Mouse (Mus musculus) naive thymus-derived CD4-positive, alpha-beta T cell, adult 2 months (primary cell): ENCODE measurements around the gene Sae1.
"Not testable (repeated sequence)": the region's sequence is repeated elsewhere in the genome, so short reads cannot be mapped to it uniquely, and the experiment has no call there.

ENCODE experiments used
- DNase-seq: peaks from one replicate; pipeline ENCODE4 v3.0.0-alpha.2; 2011; ENCODE audit warnings: low read depth

Sae1 gene

GRCm38 (mm10) chr7:16402968-16403948 is 15.7 kb upstream of the Sae1 start:
- DNase-seq: peak; percentile 55

DNA sequence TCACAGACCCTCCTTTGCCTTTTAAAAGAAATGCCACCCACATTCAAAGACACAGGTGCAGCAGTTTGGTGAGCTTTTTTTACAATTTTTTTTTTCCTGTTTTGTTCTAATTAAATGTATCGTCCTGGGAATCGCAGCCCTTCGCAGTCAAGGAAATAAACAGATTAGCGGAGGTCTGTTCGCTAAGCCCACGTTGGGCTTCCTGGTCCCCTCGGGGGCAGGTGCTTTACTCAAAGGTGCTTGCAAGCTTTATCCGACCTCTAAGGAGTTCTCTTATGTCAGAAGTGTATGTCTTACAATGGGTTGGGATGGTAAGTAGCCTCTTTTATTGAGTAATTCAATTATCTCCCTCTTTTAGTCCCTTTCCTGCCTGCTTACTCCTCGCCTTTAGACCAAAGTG is 14.8 kb upstream of the Sae1 start:
- DNase-seq: peak; percentile 38

GRCm38 (mm10) chr7:16401991-16402431 is 14.4 kb upstream of the Sae1 start:
- DNase-seq: peak; percentile 57

DNA sequence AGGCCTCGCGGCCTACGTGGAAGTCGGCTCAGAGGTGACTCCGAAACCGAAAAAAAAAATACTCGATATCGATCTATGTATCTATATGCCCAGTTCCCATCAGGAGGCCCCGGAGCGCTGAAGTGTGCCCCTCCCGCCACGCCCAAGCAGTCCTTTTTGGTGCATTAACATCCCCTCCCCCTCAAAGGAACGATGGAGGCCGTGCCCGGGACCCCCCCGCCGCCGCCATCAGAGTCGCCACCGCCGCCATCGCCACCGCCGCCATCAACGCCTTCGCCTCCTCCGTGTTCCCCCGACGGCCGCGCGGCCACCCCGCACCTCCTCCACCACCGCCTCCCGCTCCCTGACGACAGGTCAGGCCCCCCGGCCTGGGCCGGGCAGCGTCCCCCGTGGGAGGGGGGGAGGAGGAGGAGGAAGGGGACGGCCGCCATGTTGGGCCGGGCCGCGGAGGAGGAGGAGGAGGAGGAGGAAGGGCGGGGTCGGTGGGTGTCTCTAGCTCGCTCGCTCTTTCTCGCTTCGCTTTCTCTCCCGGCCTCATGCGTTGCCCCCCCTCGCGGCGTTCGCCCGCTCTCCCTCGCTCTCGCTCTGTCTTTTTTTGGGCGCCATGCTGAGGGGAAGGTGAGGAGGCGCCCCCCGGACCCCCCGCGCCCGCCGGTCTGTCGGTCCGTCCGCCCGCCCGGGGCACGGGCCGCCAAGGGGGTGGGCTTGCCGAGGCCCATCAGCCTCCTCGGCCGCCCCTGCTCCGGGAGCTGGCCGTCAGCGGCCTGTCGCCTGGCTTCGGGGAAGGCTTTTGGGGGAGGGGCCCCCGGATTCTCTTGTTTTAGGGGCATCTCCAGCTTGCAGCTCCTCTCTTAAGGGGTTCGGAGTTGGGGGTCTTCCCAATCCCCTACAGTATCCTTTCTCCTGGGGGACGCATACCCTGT is 13.3 kb upstream of the Sae1 start, which contains the start of gene Zc3h4:
Gene Zc3h4, plus strand, starts transcription at position 222 of the 923 bp plus-strand sequence.
- peak; percentile 92 for DNase-seq

DNA sequence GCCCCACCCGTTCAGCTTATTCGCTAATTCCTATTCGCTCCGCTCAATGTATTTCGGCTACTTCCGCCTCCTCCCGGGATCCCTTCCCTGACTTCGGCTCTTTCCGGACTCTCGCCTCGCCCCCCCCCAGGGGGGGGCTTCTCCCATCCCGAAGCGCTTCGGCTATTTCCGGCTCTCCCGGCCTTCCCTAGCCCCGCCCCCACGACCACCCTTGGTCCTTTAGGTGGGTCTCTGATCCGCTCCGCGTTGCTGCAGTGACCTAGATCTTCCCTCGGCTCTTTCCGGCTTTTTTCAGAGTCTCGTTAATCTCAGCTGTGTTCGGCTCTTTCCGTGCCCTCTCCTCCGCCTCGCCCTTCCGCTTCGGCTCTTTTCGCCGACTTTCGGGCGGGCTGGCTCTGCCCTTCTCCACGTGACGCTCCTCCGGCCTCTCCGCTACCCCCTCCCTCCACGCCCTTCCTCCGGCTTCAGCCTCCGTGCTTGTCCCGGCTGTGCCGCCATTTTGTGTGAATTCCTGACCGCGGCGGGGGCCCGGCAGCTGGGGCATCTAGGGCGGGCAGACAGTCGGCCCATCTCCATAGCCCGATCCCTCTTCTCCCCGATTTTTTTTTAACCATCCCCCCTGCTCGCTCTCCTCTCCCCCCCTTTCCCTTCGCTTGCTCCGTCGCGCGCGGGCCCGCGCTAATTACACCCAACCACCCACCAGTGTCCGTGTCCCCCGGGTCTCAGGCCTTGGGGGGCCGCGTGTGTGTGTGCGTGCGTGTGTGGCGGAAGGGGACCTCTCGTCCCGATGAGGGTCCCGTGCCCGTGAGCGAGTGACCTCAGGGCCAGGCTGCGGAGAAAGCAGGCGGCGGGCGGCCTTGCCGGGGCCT is 12.4 kb upstream of the Sae1 start:
- DNase-seq: peak; percentile 99

DNA sequence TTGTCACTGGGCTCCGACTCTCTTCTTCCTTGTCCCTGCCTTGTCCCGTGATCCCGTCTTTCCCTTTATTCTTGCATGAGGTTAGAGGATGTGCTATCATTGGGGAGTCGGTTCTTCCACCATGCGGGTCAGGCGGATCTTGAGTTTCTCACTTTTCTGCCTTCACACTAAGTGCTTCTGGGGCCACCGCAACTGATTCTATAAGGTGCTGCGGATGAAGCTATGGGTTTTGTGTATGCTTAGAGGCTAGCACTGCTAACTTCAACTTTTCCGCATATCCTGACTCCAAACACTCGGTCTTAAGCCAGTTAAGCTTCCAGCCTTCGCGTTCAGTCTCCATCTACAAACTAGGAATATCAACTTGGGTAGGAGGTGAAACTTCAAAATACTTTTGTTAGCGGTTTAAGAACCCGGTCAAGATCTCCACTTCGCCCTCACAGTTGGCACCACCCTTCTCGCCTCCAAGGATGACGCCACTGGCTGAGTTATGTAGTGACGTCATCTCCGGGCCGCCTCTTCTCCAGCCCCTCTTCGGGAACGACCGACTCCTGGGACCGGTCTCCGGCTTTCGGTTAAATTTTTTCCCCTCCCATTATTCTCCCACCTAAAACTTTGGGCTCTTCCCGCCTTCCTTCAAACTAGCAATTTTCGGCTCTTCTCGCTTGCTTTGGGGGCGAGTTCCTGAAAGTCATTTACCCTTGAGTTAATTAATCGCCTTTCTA is 11.7 kb upstream of the Sae1 start:
- DNase-seq: peak; percentile 92

- DNase-seq: peak; percentile 46
Observed at GRCm38 (mm10) chr7:16398387-16399050, 10.9 kb upstream of the Sae1 start.

DNA sequence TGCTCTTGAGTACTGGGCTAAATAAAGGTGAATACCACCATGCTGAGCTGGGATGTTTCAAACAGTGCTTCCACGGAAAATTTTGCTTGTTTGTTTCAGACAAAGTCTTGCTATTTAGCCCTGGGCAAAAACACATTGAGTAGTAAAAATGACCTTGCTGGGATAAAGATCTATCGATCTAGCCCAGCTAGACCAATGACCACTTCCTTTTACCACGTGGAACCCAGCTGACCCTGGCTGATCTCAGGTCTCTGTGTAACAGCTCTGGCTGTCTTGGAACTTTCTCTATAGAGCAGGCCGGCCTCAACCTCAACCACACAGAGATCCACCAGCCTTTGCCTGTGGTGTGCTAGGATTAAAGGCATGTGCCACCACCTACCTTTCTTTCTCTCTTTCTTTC is 9.9 kb upstream of the Sae1 start:
- DNase-seq: no peak

DNA sequence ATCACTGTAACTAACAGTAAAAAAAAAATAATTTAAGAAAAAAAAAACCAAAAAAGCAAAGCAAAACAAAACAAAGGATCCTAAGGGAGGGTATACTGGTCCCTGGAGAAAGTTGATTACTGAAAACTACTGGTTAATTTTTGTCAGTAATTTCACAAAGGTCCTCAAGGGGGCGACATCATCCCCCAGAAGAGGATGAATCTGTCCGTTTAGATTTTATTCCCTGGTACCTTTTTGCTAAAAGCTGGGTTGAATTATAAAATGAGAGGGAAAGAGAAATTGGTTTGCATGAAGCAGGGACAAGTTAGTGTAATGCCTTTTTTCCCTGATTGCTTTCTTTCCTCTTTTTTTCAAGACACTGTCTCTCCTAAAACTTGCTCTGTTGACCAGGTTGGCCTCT is 8.3 kb upstream of the Sae1 start:
- peak; percentile 82 for DNase-seq

DNA sequence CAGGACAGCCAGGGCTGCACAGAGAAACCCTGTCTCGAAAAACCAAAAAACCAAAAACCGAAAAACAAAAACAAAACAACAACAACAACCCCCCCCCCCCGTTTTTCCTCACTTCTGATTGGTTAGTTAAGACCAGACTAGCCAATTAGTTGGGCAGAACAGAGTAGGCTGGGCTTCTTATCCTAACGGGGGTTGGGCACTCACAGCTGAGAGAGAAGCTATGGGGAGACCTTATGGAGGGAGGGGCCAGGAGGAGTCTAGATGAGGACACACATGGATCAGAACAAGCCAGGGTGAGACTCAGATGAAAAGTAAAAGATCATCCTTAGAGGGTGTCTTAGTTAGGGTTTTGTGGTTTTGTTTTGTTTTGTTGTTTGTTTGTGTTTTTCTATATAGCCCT is 5.3 kb upstream of the Sae1 start:
- no peak for DNase-seq

- not testable (repeated sequence) for DNase-seq
Observed at GRCm38 (mm10) chr7:16389942-16390341, 2.3 kb upstream of the Sae1 start.

DNA sequence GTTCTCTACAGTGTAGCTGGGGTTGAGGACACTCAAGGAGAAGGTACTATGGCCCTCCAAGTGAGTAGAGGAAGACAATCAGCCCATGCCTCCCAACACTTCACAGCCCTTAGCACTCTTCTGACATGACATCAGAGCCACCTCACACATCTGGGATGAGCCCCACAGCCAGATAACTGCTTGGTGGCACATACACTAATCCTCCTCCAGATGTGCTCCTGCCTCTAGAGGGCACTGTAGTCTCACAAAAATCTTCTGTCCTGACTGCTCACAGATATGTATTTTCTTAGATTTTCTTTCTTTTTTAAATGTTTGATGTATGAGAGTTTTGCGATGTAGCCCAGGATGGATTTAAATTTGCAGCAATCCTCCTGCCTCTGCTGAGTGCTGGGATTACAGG is 11.1 kb downstream of the Sae1 start:
- peak; percentile 86 for DNase-seq

DNA sequence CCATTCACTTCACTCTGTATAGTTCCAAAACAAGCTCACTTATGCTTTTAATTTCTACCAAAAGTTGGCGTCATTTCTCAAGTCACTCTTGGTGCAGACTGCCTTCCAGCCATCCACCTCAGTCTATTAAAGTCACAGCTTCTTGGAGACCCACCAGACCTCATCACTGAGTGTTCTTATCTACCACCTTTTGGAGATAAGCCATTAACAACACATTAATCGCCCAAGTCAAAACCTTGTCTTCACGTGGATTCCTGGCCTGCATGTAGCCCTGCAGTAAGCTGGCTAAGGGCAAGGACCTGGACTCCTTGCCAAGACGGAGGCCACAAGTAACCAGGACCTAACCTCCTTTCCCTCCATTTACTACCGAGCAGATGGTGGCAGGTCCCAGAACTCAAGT is 12.6 kb downstream of the Sae1 start:
- DNase-seq: no peak

DNA sequence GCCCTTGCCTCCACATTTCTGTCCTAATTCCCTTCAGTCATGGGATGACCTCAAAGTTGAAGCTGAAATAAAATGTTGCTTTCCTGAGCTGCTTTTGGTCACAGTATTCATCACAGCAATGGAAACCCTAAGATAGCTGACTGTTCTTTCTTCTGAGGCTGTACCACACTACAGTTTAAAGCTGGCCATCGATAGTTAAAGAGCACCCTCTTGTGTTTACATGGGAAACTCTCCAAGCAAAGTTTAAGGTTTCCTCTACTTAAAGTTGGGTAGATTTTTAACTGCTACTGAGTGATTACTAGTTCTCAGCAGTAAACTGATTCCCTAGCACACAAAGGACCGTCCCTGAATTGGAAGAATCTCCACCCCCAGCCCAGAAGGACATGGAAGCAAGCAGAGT is 13.9 kb downstream of the Sae1 start:
- peak; percentile 83 for DNase-seq

- no peak for DNase-seq
Observed at GRCm38 (mm10) chr7:16370596-16370995, 17.0 kb downstream of the Sae1 start.

DNA sequence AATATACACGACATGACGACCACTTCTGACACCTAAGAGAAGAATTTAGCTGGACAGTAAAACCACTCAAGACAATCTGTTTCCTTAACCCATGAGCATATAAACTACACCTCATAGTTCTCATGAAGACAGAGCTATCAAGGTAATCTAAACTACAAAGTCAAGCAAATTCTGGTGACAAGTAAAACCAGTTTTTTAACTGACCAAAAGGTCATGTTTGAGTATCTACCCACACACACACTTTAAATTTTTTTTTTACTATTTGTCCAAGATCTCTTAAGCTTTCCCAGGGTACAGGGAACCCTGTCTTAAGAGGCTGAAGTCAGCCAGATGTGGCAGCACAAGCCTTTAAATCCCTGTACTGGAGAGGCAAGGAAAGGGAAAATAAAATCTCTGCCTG is 18.8 kb downstream of the Sae1 start:
- DNase-seq: no peak

DNA sequence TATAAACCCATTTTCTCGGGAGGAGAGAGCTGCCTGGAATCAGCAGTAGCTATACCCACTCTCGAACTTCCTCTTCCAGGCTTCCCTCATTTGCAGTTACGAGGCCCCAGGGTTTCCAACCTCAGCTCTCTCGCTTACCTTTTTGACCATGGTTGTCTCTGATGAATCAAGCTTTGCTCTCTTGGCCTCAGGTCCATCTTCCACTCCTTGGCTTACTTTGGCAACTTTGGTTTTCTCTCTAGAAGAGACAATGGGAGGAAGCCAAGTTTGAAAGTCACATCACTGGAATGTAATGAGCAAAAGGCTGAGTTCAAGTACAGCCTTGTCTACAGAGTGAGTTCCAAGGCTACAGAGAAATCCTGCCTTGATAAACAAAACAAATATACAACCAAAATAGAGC is 20.9 kb downstream of the Sae1 start:
- no peak for DNase-seq

- DNase-seq: peak; percentile 82
Observed at GRCm38 (mm10) chr7:16366133-16366646, 21.4 kb downstream of the Sae1 start.

- DNase-seq: no peak
Observed at GRCm38 (mm10) chr7:16364901-16365500, 22.6 kb downstream of the Sae1 start.

GRCm38 (mm10) chr7:16364319-16364718 is 23.3 kb downstream of the Sae1 start:
- peak; percentile 86 for DNase-seq
